Mouse (Mus musculus) heart, adult 2 months (tissue): ENCODE data around the gene Gm21698.
"Not testable (repeated sequence)": the region's sequence is repeated elsewhere in the genome, so short reads cannot be mapped to it uniquely, and the experiment has no call there.

Source experiments
- CTCF ChIP-seq: fragments of 200-600 bp; IDR thresholded peaks from 2 replicates; pipeline ENCODE4 v1.8.1; 2022; ENCODE audit warnings: antibody characterized with exemption, mild to moderate bottlenecking, moderate library complexity
- EP300 ChIP-seq: fragments of 200-500 bp; IDR thresholded peaks from 2 replicates; pipeline ENCODE4 v1.6.1; 2011; ENCODE audit warnings: low read depth, low read length, control low read depth; ENCODE audit not compliant: insufficient read depth
- POLR2A ChIP-seq: fragments of 200-500 bp; IDR thresholded peaks from 2 replicates; pipeline ENCODE4 v1.6.1; 2011; ENCODE audit warnings: mild to moderate bottlenecking, low read depth, low read length, control low read depth; ENCODE audit not compliant: insufficient read depth

DNA sequence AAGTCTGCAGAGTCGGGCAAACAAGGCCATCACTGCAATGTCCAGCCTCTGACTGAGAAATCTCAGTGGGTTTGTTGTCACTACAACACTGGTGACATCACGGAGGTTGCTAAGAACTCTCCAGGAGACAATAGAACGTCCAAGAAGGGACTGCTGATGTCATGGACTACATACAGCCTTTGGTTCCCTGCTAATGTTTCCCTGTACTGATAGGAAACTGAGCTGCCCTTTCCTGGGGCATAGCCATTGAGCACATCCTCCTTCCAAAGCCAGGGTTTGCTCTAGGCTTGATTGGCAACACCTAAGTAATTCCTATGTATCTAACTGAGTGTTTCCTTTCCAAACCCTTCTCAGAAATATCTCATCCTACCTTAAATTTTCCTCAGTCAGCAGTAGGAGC is at the start of gene Gm21698:
- not testable (repeated sequence) for TF ChIP-seq CTCF, POLR2A, EP300
